Mouse (Mus musculus): ENCODE data around the gene Prss12.

Gene Prss12

GRCm38 (mm10) chr3:123527806-123528507 is 81.2 kb downstream of the Prss12 start:
- no peak for DNase-seq (ENCODE audit: low spot score)

GRCm38 (mm10) chr3:123531124-123531523 is 84.4 kb downstream of the Prss12 start:
- no peak for DNase-seq (ENCODE audit: low spot score)

GRCm38 (mm10) chr3:123537279-123537678 is 90.6 kb downstream of the Prss12 start:
- no peak for DNase-seq (ENCODE audit: low spot score)

- no peak for DNase-seq (ENCODE audit: low spot score)
Measured at GRCm38 (mm10) chr3:123543585-123544304, 97.0 kb downstream of the Prss12 start.

GRCm38 (mm10) chr3:123550487-123550886 is 103.8 kb downstream of the Prss12 start:
- no peak for DNase-seq (ENCODE audit: low spot score)

GRCm38 (mm10) chr3:123553872-123554271 is 107.2 kb downstream of the Prss12 start:
- DNase-seq (ENCODE audit: low spot score): no peak

- no peak for DNase-seq (ENCODE audit: low spot score)
Measured at GRCm38 (mm10) chr3:123555254-123555865, 108.6 kb downstream of the Prss12 start.

Measured in testis, postnatal 14 days (tissue).